Mouse (Mus musculus): ENCODE data around the gene Iqcf3. TPM values are rescaled to one million over a fixed set of nuclear protein-coding genes. Genes with fewer than 3 reads are reported as not detected.

The Iqcf3 gene
- polyA plus RNA-seq, 1 experiment from 2014 or later, result not detected

GRCm38 (mm10) chr9:106573366-106573765 lies 11.9 kb upstream of the Iqcf3 start:
- Histone ChIP-seq H3K9ac (ENCODE audit: low read length) (no peak overlapping the region), H3K4me1 (ENCODE audit: control insufficient read depth, insufficient read depth, low read length) (no peaks in the 10 kb centered on the region), H3K9me3 (replicated peaks; ENCODE audit: control insufficient read depth, low read length) (no peaks in the 10 kb centered on the region), H3K4me3 (replicated peaks; ENCODE audit: low read length) (no peak overlapping the region), H3K27me3 (ENCODE audit: control insufficient read depth, insufficient read depth, low read length) (no peaks in the 10 kb centered on the region), H3K4me2 (ENCODE audit: low read depth, low read length) (no peak overlapping the region), H3K27ac (ENCODE audit: low read length) (no peak overlapping the region), H3K36me3 (ENCODE audit: control insufficient read depth, insufficient read depth, low read length) (no peaks in the 10 kb centered on the region)
- ATAC-seq (ENCODE audit: insufficient read depth, low FRiP score), result no peak
- WGBS, result 84% methylated on average over 5 of the region's 5 CpGs

DNA sequence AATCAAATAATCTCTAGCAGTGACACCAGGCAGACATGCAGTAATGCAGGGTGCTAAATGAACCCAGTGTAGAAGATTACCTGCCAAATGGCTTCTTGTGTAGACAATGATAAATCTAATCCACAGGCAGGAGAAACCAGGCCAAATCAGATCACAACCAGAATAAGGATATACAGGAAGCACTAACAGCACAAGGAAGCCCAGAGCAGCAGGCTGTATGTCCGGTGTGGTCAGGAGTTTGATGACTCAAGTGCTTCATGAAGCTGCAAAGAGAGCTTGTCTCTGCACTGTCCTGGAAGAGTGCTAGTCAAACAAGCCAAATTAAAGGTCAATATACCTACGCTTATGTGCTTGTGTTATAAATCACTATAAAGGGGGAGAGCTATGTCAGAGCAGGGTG lies 10.8 kb upstream of the Iqcf3 start:
- no peaks in the 10 kb centered on the region for H3K4me1 ChIP-seq (ENCODE audit: control insufficient read depth, insufficient read depth, low read length)
- no peaks in the 10 kb centered on the region for H3K9me3 ChIP-seq (replicated peaks; ENCODE audit: control insufficient read depth, low read length)
- no peak overlapping the region for H3K4me3 ChIP-seq (replicated peaks; ENCODE audit: low read length)
- H3K27me3 ChIP-seq (ENCODE audit: control insufficient read depth, insufficient read depth, low read length), result no peaks in the 10 kb centered on the region
- no peak overlapping the region for H3K4me2 ChIP-seq (ENCODE audit: low read depth, low read length)
- no peak overlapping the region for H3K27ac ChIP-seq (ENCODE audit: low read length)
- no peaks in the 10 kb centered on the region for H3K36me3 ChIP-seq (ENCODE audit: control insufficient read depth, insufficient read depth, low read length)
- ATAC-seq (ENCODE audit: insufficient read depth, low FRiP score), result no peak
- 70% methylated on average over 2 of the region's 2 CpGs for WGBS
- H3K9ac ChIP-seq (ENCODE audit: low read length), result no peak overlapping the region

DNA sequence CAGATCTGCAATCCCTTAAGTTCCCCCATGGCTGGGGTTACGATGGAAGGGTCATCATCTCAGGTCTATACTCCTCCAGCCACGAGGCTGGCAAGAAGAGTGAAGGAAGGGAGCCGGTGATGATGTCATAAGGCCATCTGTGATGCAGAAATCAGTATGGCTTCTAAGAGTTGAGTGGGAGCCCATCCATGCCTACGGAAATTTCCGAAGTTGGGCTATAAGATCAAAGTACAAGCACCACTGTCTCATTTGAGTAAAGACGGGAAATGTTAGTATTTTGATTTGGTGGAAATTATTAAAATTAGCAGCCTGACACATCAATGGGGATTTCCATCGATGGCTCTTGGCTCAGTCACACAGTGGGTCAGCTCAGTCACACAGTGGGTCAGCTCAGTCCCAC lies 9.5 kb upstream of the Iqcf3 start, which contains the start of gene Iqcf4:
Gene Iqcf4 (minus strand): TSS at position 101 of the 400 bp plus-strand sequence.
- H3K4me2 ChIP-seq (ENCODE audit: low read depth, low read length), result no peak within 1 kb of the TSS
- ATAC-seq (ENCODE audit: insufficient read depth, low FRiP score), result no peak
- no peaks in the 10 kb centered on the region for H3K9me3 ChIP-seq (replicated peaks; ENCODE audit: control insufficient read depth, low read length)
- no peaks in the 10 kb centered on the region for H3K36me3 ChIP-seq (ENCODE audit: control insufficient read depth, insufficient read depth, low read length)
- H3K9ac ChIP-seq (ENCODE audit: low read length), result no peak within 1 kb of the TSS
- H3K4me1 ChIP-seq (ENCODE audit: control insufficient read depth, insufficient read depth, low read length), result no peaks in the 10 kb centered on the region
- no peak within 1 kb of the TSS for H3K27ac ChIP-seq (ENCODE audit: low read length)
- no peak within 1 kb of the TSS for H3K4me3 ChIP-seq (replicated peaks; ENCODE audit: low read length)
- no peaks in the 10 kb centered on the region for H3K27me3 ChIP-seq (ENCODE audit: control insufficient read depth, insufficient read depth, low read length)
- WGBS, result 80% methylated on average over 7 of the region's 7 CpGs

DNA sequence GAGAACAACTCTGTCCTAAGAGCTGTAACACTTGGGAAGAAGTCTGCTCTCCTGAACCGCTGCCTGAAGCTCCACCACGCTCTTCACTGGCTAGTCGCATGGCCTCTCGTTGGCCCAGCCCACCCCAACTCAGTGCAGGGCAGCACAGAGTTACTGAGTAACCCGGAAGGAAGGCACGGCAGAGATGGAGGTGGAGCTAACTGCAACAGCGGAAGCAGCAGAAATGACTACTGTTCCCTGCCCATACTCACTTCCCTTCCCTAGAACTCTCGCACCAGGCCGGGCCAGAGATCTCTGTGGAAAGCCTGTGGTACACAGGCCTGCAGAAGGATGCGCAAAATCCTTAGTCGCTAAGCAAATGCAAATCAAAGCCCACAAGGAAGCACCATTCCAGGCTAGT lies 5.0 kb upstream of the Iqcf3 start:
- Histone ChIP-seq H3K9me3 (replicated peaks; ENCODE audit: control insufficient read depth, low read length) (no peaks in the 10 kb centered on the region), H3K4me1 (ENCODE audit: control insufficient read depth, insufficient read depth, low read length) (no peaks in the 10 kb centered on the region), H3K9ac (ENCODE audit: low read length) (no peak overlapping the region), H3K4me3 (replicated peaks; ENCODE audit: low read length) (no peak overlapping the region), H3K4me2 (ENCODE audit: low read depth, low read length) (no peak overlapping the region), H3K36me3 (ENCODE audit: control insufficient read depth, insufficient read depth, low read length) (no peaks in the 10 kb centered on the region), H3K27me3 (ENCODE audit: control insufficient read depth, insufficient read depth, low read length) (no peaks in the 10 kb centered on the region), H3K27ac (ENCODE audit: low read length) (no peak overlapping the region)
- no peak for ATAC-seq (ENCODE audit: insufficient read depth, low FRiP score)
- WGBS, result 43% methylated on average over 11 of the region's 11 CpGs

GRCm38 (mm10) chr9:106564025-106564424 lies 2.6 kb upstream of the Iqcf3 start:
- Histone ChIP-seq H3K4me1 (ENCODE audit: control insufficient read depth, insufficient read depth, low read length) (no peaks in the 10 kb centered on the region), H3K27me3 (ENCODE audit: control insufficient read depth, insufficient read depth, low read length) (no peaks in the 10 kb centered on the region), H3K4me2 (ENCODE audit: low read depth, low read length) (no peak overlapping the region), H3K27ac (ENCODE audit: low read length) (no peak overlapping the region), H3K4me3 (replicated peaks; ENCODE audit: low read length) (no peak overlapping the region), H3K9me3 (replicated peaks; ENCODE audit: control insufficient read depth, low read length) (no peaks in the 10 kb centered on the region), H3K9ac (ENCODE audit: low read length) (no peak overlapping the region), H3K36me3 (ENCODE audit: control insufficient read depth, insufficient read depth, low read length) (no peaks in the 10 kb centered on the region)
- 75% methylated on average over 8 of the region's 8 CpGs for WGBS
- ATAC-seq (ENCODE audit: insufficient read depth, low FRiP score), result no peak

DNA sequence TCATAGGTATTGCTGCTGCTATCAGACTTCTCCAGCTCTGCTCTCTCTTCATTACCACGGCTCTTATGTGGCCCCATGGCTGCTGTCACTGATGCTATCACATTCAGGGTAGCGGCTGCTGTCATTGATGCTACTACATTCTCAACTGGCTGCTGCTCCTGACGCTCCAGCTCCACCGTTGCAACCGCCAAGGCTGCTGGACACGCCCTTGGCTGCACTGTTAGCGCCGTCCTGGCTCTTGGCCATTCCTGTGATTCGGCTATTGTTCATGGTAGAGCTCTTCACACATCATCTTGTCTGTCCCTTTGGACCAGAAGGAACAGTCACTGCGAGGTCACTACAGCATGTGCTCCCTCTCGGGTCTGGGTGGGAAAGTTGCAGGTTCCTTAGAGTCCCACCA lies 860 bp upstream of the Iqcf3 start:
- ATAC-seq (ENCODE audit: insufficient read depth, low FRiP score), result no peak
- Histone ChIP-seq H3K9ac (ENCODE audit: low read length) (no peak overlapping the region), H3K27me3 (ENCODE audit: control insufficient read depth, insufficient read depth, low read length) (no peaks in the 10 kb centered on the region), H3K36me3 (ENCODE audit: control insufficient read depth, insufficient read depth, low read length) (no peaks in the 10 kb centered on the region), H3K4me1 (ENCODE audit: control insufficient read depth, insufficient read depth, low read length) (no peaks in the 10 kb centered on the region), H3K4me3 (replicated peaks; ENCODE audit: low read length) (no peak overlapping the region), H3K4me2 (ENCODE audit: low read depth, low read length) (no peak overlapping the region), H3K9me3 (replicated peaks; ENCODE audit: control insufficient read depth, low read length) (no peaks in the 10 kb centered on the region), H3K27ac (ENCODE audit: low read length) (no peak overlapping the region)
- WGBS, result 90% methylated on average over 11 of the region's 11 CpGs

DNA sequence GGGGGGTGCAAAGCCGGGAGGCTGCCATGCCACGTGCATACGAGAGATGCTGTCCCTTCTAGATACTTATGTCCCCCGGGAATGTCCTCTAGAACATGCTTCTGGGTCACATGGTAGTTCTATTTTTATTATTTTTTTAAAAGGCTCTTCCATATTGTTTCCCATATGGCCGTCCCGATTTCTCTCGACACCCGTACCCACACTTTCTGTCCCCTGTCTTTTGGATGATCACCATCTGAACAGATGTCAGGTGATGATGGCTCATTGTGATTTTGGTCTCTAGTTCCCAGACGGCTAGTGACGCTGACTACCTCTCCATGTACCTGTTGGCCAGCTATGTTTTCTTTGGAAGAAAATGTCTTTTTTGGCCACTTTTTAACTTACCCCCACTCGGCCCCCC lies 26.5 kb downstream of the Iqcf3 start:
- H3K36me3 ChIP-seq (ENCODE audit: control insufficient read depth, insufficient read depth, low read length), result no peaks in the 10 kb centered on the region
- H3K4me2 ChIP-seq (ENCODE audit: low read depth, low read length), result no peak overlapping the region
- WGBS, result 86% methylated on average over 11 of the region's 11 CpGs
- no peak overlapping the region for H3K4me3 ChIP-seq (replicated peaks; ENCODE audit: low read length)
- H3K9ac ChIP-seq (ENCODE audit: low read length), result no peak overlapping the region
- ATAC-seq (ENCODE audit: insufficient read depth, low FRiP score), result no peak
- H3K27ac ChIP-seq (ENCODE audit: low read length), result no peak overlapping the region
- H3K4me1 ChIP-seq (ENCODE audit: control insufficient read depth, insufficient read depth, low read length), result no peaks in the 10 kb centered on the region
- H3K9me3 ChIP-seq (replicated peaks; ENCODE audit: control insufficient read depth, low read length), result no peaks in the 10 kb centered on the region
- H3K27me3 ChIP-seq (ENCODE audit: control insufficient read depth, insufficient read depth, low read length), result no peaks in the 10 kb centered on the region

- H3K27ac ChIP-seq (ENCODE audit: low read length), result no peak overlapping the region
- no peaks in the 10 kb centered on the region for H3K9me3 ChIP-seq (replicated peaks; ENCODE audit: control insufficient read depth, low read length)
- no peaks in the 10 kb centered on the region for H3K4me1 ChIP-seq (ENCODE audit: control insufficient read depth, insufficient read depth, low read length)
- no peak overlapping the region for H3K4me2 ChIP-seq (ENCODE audit: low read depth, low read length)
- H3K4me3 ChIP-seq (replicated peaks; ENCODE audit: low read length), result no peak overlapping the region
- ATAC-seq (ENCODE audit: insufficient read depth, low FRiP score), result no peak
- no peaks in the 10 kb centered on the region for H3K36me3 ChIP-seq (ENCODE audit: control insufficient read depth, insufficient read depth, low read length)
- 90% methylated on average over 7 of the region's 7 CpGs for WGBS
- no peaks in the 10 kb centered on the region for H3K27me3 ChIP-seq (ENCODE audit: control insufficient read depth, insufficient read depth, low read length)
- H3K9ac ChIP-seq (ENCODE audit: low read length), result no peak overlapping the region
These were observed 27.1 kb downstream of the Iqcf3 start for GRCm38 (mm10) chr9:106534296-106534695.

DNA sequence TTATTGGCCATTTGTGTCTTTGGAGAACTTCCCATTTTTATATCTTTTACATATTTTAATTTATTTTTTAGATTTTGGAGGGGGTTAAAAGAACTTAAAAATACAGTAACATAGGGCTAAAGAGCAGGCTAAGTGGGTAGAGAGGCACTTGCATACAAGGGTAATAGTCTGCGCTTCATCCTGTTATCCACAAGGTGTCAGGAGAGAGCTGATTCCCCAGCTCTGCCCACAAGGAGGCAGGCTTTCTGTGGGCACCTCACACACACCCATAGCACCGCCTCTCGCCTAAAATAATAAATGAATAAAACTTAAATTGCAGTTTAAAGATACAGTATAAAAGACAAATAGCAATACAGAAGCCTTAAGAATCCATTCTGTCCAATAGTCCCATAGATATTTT lies 29.6 kb downstream of the Iqcf3 start:
- 23% methylated on average over 3 of the region's 3 CpGs for WGBS
- Histone ChIP-seq H3K4me3 (replicated peaks; ENCODE audit: low read length) (no peak overlapping the region), H3K9ac (ENCODE audit: low read length) (no peak overlapping the region), H3K4me2 (ENCODE audit: low read depth, low read length) (no peak overlapping the region), H3K4me1 (ENCODE audit: control insufficient read depth, insufficient read depth, low read length) (no peaks in the 10 kb centered on the region), H3K36me3 (ENCODE audit: control insufficient read depth, insufficient read depth, low read length) (no peaks in the 10 kb centered on the region), H3K27ac (ENCODE audit: low read length) (no peak overlapping the region), H3K9me3 (replicated peaks; ENCODE audit: control insufficient read depth, low read length) (no peaks in the 10 kb centered on the region), H3K27me3 (ENCODE audit: control insufficient read depth, insufficient read depth, low read length) (no peaks in the 10 kb centered on the region)
- ATAC-seq (ENCODE audit: insufficient read depth, low FRiP score), result no peak

DNA sequence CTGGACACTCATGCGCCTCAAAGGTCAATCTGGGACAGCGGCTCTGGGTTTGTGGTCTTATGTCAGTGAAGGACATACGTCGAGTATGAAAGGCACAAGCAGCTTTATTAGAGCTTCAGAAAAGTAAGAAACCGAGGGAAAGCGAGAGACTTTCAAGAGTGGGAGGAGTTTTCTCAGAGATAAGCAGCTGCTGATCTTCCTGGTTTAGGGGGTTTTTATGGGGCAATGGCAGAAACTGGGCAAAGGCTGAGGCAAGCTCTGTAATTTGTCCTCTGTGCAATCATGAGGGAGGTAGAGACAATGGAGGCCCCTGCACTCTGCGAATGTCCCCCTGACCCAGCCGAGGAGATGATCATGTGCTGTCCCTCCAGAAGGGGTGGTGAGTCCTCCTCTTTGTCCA lies 41.5 kb downstream of the Iqcf3 start:
- Histone ChIP-seq H3K27ac (ENCODE audit: low read length) (no peak overlapping the region), H3K4me3 (replicated peaks; ENCODE audit: low read length) (no peak overlapping the region), H3K36me3 (ENCODE audit: control insufficient read depth, insufficient read depth, low read length) (no peaks in the 10 kb centered on the region), H3K4me2 (ENCODE audit: low read depth, low read length) (no peak overlapping the region), H3K9ac (ENCODE audit: low read length) (no peak overlapping the region), H3K27me3 (ENCODE audit: control insufficient read depth, insufficient read depth, low read length) (no peaks in the 10 kb centered on the region), H3K9me3 (replicated peaks; ENCODE audit: control insufficient read depth, low read length) (no peaks in the 10 kb centered on the region), H3K4me1 (ENCODE audit: control insufficient read depth, insufficient read depth, low read length) (no peaks in the 10 kb centered on the region)
- ATAC-seq (ENCODE audit: insufficient read depth, low FRiP score), result no peak
- 73% methylated on average over 8 of the region's 8 CpGs for WGBS

All from stomach, embryonic 16.5 days (tissue).